Mouse (Mus musculus) cortical plate, adult 2 months (tissue): ENCODE measurements at regions not wholly inside any gene's neighbourhood (a gene's known extent, or its start where the extent isn't known, plus 50 kb on each side); places are given as distances from the start of the nearest gene placed in this dataset.

Source experiments
- CTCF ChIP-seq: fragments of 200-500 bp; IDR thresholded peaks from 2 replicates; pipeline ENCODE4 v1.5.1; 2011; ENCODE audit warnings: mild to moderate bottlenecking, control low read depth, low read length; ENCODE audit not compliant: insufficient read depth; ENCODE audit errors: extremely low read depth
- POLR2A ChIP-seq: fragments of 200-500 bp; IDR thresholded peaks from 2 replicates; pipeline ENCODE4 v1.6.1; 2011; ENCODE audit warnings: mild to moderate bottlenecking, low read length, control low read depth; ENCODE audit not compliant: insufficient read depth; ENCODE audit errors: extremely low read depth

DNA sequence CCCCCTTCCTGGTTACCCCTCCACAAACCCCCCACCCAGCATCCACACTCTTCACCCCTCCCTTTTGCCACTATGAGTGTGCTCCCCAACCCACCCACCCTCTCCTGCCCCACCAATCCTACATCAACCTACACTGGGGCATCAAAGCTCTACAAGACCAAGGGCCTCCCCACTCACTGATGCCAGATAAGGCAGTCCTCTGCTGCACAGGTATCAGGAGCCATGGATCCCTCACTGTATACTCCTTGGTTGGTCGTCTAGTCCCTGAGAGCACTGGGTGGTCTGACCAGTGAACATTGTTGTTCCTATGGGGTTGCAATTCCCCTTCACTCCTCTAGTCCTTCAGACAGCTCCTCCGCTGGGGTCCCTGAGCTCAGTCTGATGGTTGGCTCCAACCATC is 591.7 kb upstream of the Adgrl4 start:
- TF ChIP-seq CTCF (no peak), POLR2A (no peak)
